Mouse (Mus musculus): ENCODE data around the gene Rfng.

- no peak for TF ChIP-seq CTCF (IDR thresholded peaks at IDR 0.05; ENCODE audit: low read depth)
- TF ChIP-seq EP300 (optimal IDR thresholded peaks at IDR 0.05) = no peak
These were observed 36.0 kb downstream of the Rfng start for GRCm38 (mm10) chr11:120747974-120748373.

Data from stomach, postnatal 0 days (tissue).